Mouse (Mus musculus): ENCODE measurements around the gene Tmem54. TPM values are rescaled to one million over a fixed set of nuclear protein-coding genes. Genes with fewer than 3 reads are reported as not detected.

The Tmem54 gene
- total and polyA plus RNA-seq, 3 experiments, result not detected

- ATAC-seq (ENCODE audit: extremely low read depth, insufficient number of reproducible peaks, low FRiP score, poor library complexity, severe bottlenecking) (no peak), DNase-seq (ENCODE audit: low spot score) (peak; percentile 64)
- H3K27me3 ChIP-seq (ENCODE audit: insufficient read depth, low read length), result peaks cover 12% of the 10 kb centered on the region
- H3K4me3 ChIP-seq (ENCODE audit: low read depth, low read length), result no peak overlapping the region
- TF ChIP-seq GATA2 (IDR thresholded peaks at IDR 0.05; ENCODE audit: borderline replicate concordance, low read depth, low read length) (no peak), GATA1 (IDR thresholded peaks at IDR 0.05; ENCODE audit: borderline replicate concordance, low read length) (no peak), TAL1 (conservative IDR thresholded peaks at IDR 0.05; ENCODE audit: low read depth, low read length) (no peak), CTCF (IDR thresholded peaks at IDR 0.05; ENCODE audit: low read depth, low read length) (peak; percentile 77)
- peaks cover 45% of the 10 kb centered on the region for H3K36me3 ChIP-seq (replicated peaks)
- no peaks in the 10 kb centered on the region for H3K9me3 ChIP-seq (replicated peaks)
- H3K4me1 ChIP-seq (ENCODE audit: insufficient read depth, low read depth, low read length), result no peaks in the 10 kb centered on the region; the same call in 1 of the 2 replicates
Observed at GRCm38 (mm10) chr4:129086078-129086477, 19.3 kb upstream of the Tmem54 start.

DNA sequence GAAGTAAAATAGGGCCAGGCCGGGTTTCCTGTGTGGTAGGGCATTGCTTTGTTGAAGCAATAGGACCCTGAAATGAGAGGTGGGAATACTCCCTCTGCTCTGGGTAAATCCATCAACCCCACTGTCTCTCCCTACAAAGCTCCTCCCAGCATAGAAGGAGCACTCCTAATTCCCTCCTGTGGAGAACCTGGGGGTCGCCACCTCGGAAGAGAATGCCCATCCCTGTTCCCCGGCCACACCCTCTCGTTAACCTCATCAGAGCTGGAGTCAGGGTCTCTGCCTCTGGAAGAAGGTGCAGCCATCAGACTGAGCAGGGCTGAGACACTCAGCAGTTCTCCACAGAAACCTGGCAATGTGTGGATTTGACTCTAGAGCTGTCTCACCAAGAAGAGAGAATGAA is 17.5 kb upstream of the Tmem54 start:
- H3K9me3 ChIP-seq (replicated peaks), result no peaks in the 10 kb centered on the region
- H3K27me3 ChIP-seq (ENCODE audit: insufficient read depth, low read length), result peaks cover 12% of the 10 kb centered on the region
- H3K4me3 ChIP-seq (ENCODE audit: low read depth, low read length), result no peak overlapping the region
- H3K36me3 ChIP-seq (replicated peaks), result peaks cover 27% of the 10 kb centered on the region
- DNase-seq (ENCODE audit: low spot score) (no peak), ATAC-seq (ENCODE audit: extremely low read depth, insufficient number of reproducible peaks, low FRiP score, poor library complexity, severe bottlenecking) (no peak)
- TF ChIP-seq GATA2 (IDR thresholded peaks at IDR 0.05; ENCODE audit: borderline replicate concordance, low read depth, low read length) (no peak), POLR2AphosphoS5 (IDR thresholded peaks at IDR 0.05; ENCODE audit: insufficient replicate concordance, low read depth, low read length) (no peak), TAL1 (conservative IDR thresholded peaks at IDR 0.05; ENCODE audit: low read depth, low read length) (no peak), GATA1 (IDR thresholded peaks at IDR 0.05; ENCODE audit: borderline replicate concordance, low read length) (no peak), CTCF (IDR thresholded peaks at IDR 0.05; ENCODE audit: low read depth, low read length) (no peak)
- H3K4me1 ChIP-seq (ENCODE audit: insufficient read depth, low read depth, low read length), result no peaks in the 10 kb centered on the region

DNA sequence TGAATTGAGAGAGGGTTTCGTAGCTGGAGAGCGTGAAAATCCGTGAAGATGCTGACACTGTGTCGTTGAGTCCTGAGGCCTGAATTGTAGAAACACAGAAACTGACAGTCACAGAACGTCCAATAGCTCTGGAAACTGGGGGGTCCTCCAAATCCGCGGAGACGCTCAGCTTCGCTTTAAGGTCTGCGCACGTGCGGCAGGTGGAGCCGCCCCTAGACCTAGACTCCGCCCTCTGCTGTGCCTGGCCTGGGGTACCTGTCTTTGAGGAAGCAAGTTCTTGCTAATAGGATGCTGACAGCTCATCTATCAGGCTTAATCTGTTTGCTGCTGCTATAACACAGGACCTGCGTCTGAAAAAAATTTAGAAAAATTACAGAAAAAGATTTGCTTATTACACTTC is 10.1 kb upstream of the Tmem54 start:
- Histone ChIP-seq H3K9me3 (replicated peaks) (no peaks in the 10 kb centered on the region), H3K36me3 (replicated peaks) (no peaks in the 10 kb centered on the region), H3K4me1 (ENCODE audit: insufficient read depth, low read depth, low read length) (no peaks in the 10 kb centered on the region), H3K4me3 (ENCODE audit: low read depth, low read length) (no peak overlapping the region), H3K27me3 (ENCODE audit: insufficient read depth, low read length) (peaks cover 20% of the 10 kb centered on the region)
- ATAC-seq (ENCODE audit: extremely low read depth, insufficient number of reproducible peaks, low FRiP score, poor library complexity, severe bottlenecking) (no peak), DNase-seq (ENCODE audit: low spot score) (no peak)
- TF ChIP-seq GATA1 (IDR thresholded peaks at IDR 0.05; ENCODE audit: borderline replicate concordance, low read length) (no peak), GATA2 (IDR thresholded peaks at IDR 0.05; ENCODE audit: borderline replicate concordance, low read depth, low read length) (no peak), CTCF (IDR thresholded peaks at IDR 0.05; ENCODE audit: low read depth, low read length) (no peak), TAL1 (conservative IDR thresholded peaks at IDR 0.05; ENCODE audit: low read depth, low read length) (no peak), POLR2AphosphoS5 (IDR thresholded peaks at IDR 0.05; ENCODE audit: insufficient replicate concordance, low read depth, low read length) (no peak)

DNA sequence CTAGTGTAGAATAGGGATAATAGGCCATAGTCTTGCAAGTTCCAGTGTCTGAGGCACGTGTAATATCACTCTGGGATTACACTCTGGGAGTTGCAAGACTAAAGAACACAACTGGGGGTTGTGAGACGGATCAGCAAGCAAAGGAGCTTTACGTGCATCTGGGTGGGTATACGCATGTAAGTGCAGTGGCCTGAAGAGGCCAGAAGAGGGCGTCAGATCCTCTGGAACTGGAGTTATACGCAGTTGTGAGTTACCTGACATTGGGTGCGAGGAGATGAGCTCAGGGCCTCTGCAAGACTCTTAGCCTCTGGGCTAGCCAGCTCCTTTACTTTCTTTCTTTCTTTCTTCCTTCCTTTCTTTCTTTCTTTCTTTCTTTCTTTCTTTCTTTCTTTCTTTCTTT is 8.3 kb upstream of the Tmem54 start:
- no peaks in the 10 kb centered on the region for H3K9me3 ChIP-seq (replicated peaks)
- ATAC-seq (ENCODE audit: extremely low read depth, insufficient number of reproducible peaks, low FRiP score, poor library complexity, severe bottlenecking) (no peak), DNase-seq (ENCODE audit: low spot score) (no peak)
- H3K27me3 ChIP-seq (ENCODE audit: insufficient read depth, low read length), result peaks cover 15% of the 10 kb centered on the region
- no peak overlapping the region for H3K4me3 ChIP-seq (ENCODE audit: low read depth, low read length)
- H3K36me3 ChIP-seq (replicated peaks), result no peaks in the 10 kb centered on the region
- no peaks in the 10 kb centered on the region for H3K4me1 ChIP-seq (ENCODE audit: insufficient read depth, low read depth, low read length)
- TF ChIP-seq GATA2 (IDR thresholded peaks at IDR 0.05; ENCODE audit: borderline replicate concordance, low read depth, low read length), result no peak
- no peak for TF ChIP-seq POLR2AphosphoS5 (IDR thresholded peaks at IDR 0.05; ENCODE audit: insufficient replicate concordance, low read depth, low read length)
- no peak for TF ChIP-seq TAL1 (conservative IDR thresholded peaks at IDR 0.05; ENCODE audit: low read depth, low read length)
- no peak for TF ChIP-seq CTCF (IDR thresholded peaks at IDR 0.05; ENCODE audit: low read depth, low read length)
- no peak for TF ChIP-seq GATA1 (IDR thresholded peaks at IDR 0.05; ENCODE audit: borderline replicate concordance, low read length)

GRCm38 (mm10) chr4:129102133-129102829 is 3.1 kb upstream of the Tmem54 start:
- TF ChIP-seq GATA1 (IDR thresholded peaks at IDR 0.05; ENCODE audit: borderline replicate concordance, low read length) (no peak), GATA2 (IDR thresholded peaks at IDR 0.05; ENCODE audit: borderline replicate concordance, low read depth, low read length) (no peak), POLR2AphosphoS5 (IDR thresholded peaks at IDR 0.05; ENCODE audit: insufficient replicate concordance, low read depth, low read length) (no peak), CTCF (IDR thresholded peaks at IDR 0.05; ENCODE audit: low read depth, low read length) (no peak), TAL1 (conservative IDR thresholded peaks at IDR 0.05; ENCODE audit: low read depth, low read length) (no peak)
- no peak for ATAC-seq (ENCODE audit: extremely low read depth, insufficient number of reproducible peaks, low FRiP score, poor library complexity, severe bottlenecking)
- H3K4me3 ChIP-seq (ENCODE audit: low read depth, low read length), result no peak overlapping the region
- no peak for DNase-seq (ENCODE audit: low spot score)
- H3K4me1 ChIP-seq (ENCODE audit: insufficient read depth, low read depth, low read length), result no peaks in the 10 kb centered on the region; the same call in 1 of the 2 replicates
- no peaks in the 10 kb centered on the region for H3K36me3 ChIP-seq (replicated peaks)
- no peaks in the 10 kb centered on the region for H3K9me3 ChIP-seq (replicated peaks)
- H3K27me3 ChIP-seq (ENCODE audit: insufficient read depth, low read length), result peaks cover 39% of the 10 kb centered on the region

DNA sequence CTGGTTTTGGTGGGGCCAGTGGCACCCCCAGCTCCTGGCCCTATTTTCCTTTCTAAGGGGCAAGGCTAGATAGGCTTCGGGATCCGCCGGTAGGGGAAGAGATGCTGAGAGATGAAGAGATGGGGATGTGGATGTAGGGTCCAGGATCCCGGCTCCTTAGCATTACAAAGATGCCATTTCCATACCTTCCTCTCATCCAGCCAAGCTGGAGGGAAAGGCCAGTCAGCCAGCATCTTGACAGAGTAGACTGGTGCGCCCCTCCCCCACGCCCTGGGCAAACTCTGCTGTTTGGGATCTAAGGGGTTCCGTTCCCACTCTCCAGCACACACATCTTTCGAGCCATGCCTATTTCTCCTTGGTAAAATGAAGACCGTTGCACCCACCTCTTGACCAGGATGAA is 725 bp downstream of the Tmem54 start:
- ATAC-seq (ENCODE audit: extremely low read depth, insufficient number of reproducible peaks, low FRiP score, poor library complexity, severe bottlenecking), result no peak
- Histone ChIP-seq H3K9me3 (replicated peaks) (no peaks in the 10 kb centered on the region), H3K36me3 (replicated peaks) (no peaks in the 10 kb centered on the region), H3K4me1 (ENCODE audit: insufficient read depth, low read depth, low read length) (no peaks in the 10 kb centered on the region; the same call in 1 of the 2 replicates), H3K4me3 (ENCODE audit: low read depth, low read length) (no peak overlapping the region), H3K27me3 (ENCODE audit: insufficient read depth, low read length) (peaks cover 58% of the 10 kb centered on the region)
- DNase-seq (ENCODE audit: low spot score), result no peak
- TF ChIP-seq POLR2AphosphoS5 (IDR thresholded peaks at IDR 0.05; ENCODE audit: insufficient replicate concordance, low read depth, low read length) (no peak), GATA1 (IDR thresholded peaks at IDR 0.05; ENCODE audit: borderline replicate concordance, low read length) (no peak), CTCF (IDR thresholded peaks at IDR 0.05; ENCODE audit: low read depth, low read length) (no peak)

Measured in G1E (cell line).